Mouse (Mus musculus) kidney, postnatal 0 days (tissue): Measurements from ENCODE around the gene Klhdc3. TPM values are rescaled to one million over a fixed set of nuclear protein-coding genes. Genes with fewer than 3 reads are reported as not detected.

ENCODE experiments used
- ATAC-seq: fragments of 200-750 bp; cut with Nextera tagmentation; replicated peaks from 2 replicates; pipeline ENCODE4 v1.8.0; 2017; ENCODE audit warnings: low read depth, moderate number of reproducible peaks, moderate TSS enrichment, moderate library complexity; ENCODE audit not compliant: low FRiP score
- DNase-seq: peaks from one replicate; pipeline ENCODE4 v3.0.0-alpha.2; 2016; ENCODE audit warnings: low spot score
- H3K27ac ChIP-seq: fragments of 300-500 bp; sonication (generic); 2 replicates; pipeline ENCODE4 v1.5.1; 2014; ENCODE audit warnings: mild to moderate bottlenecking
- H3K27me3 ChIP-seq: fragments of 300-500 bp; sonication (generic); 2 replicates; pipeline ENCODE4 v1.6.1; 2014; ENCODE audit warnings: low read length, mixed read lengths; ENCODE audit not compliant: insufficient read depth
- H3K36me3 ChIP-seq: fragments of 300-500 bp; sonication (generic); 2 replicates; pipeline ENCODE4 v1.6.1; 2014; ENCODE audit warnings: low read length, mixed read lengths; ENCODE audit not compliant: insufficient read depth
- H3K4me1 ChIP-seq: fragments of 300-500 bp; sonication (generic); replicated peaks from 2 replicates; pipeline ENCODE4 v1.6.1; 2014; ENCODE audit warnings: antibody characterized with exemption, low read length, mixed read lengths; ENCODE audit not compliant: insufficient read depth
- H3K4me2 ChIP-seq: fragments of 300-500 bp; sonication (generic); 2 replicates; pipeline ENCODE4 v1.6.1; 2014; ENCODE audit warnings: mild to moderate bottlenecking, low read length, moderate library complexity, mixed read lengths
- H3K4me3 ChIP-seq: fragments of 300-500 bp; sonication (generic); replicated peaks from 2 replicates; pipeline ENCODE4 v1.5.1; 2014; ENCODE audit warnings: low read depth, low read length
- H3K9ac ChIP-seq: fragments of 300-500 bp; sonication (generic); 2 replicates; pipeline ENCODE4 v1.6.1; 2014; ENCODE audit warnings: low read depth, low read length
- H3K9me3 ChIP-seq: fragments of 300-500 bp; sonication (generic); replicated peaks from 2 replicates; pipeline ENCODE4 v1.6.1; 2016; ENCODE audit warnings: low read length, inconsistent platforms, mixed read lengths
- CTCF ChIP-seq: IDR thresholded peaks from 2 replicates; pipeline ENCODE4 v1.5.1; 2016; ENCODE audit warnings: antibody characterized with exemption, low read depth, mild to moderate bottlenecking, moderate library complexity
- WGBS: fragments of 180-500 bp; shearing (Covaris S2); extraction: QIAGEN DNeasy Blood & Tissue Kit; methylation state at CpG from one replicate; pipeline ENCODE4 v1.1.7; 2014; 5-methylcytosine and 5-hydroxymethylcytosine counted together
- polyA plus RNA-seq: library from polyadenylated mRNA; unstranded; fragments of >200 nt; fragmentation: Nextera tagmentation; extraction: Ambion mirVana; gene quantifications from 2 replicates; pipeline ENCODE4 v1.2.1, GENCODE M21; 2015

Gene Klhdc3
- polyA plus RNA-seq, 1 experiment from 2014 or later = 104 TPM

GRCm38 (mm10) chr17:46702506-46702905, 21.8 kb upstream of the Klhdc3 start:
- H3K4me3 ChIP-seq = no peak overlapping the region
- 0 out of 2 replicates have a peak overlapping the region, but pooled peaks have one; percentile 35 for H3K9ac ChIP-seq
- TF ChIP-seq CTCF = no peak
- H3K27ac ChIP-seq = no peak overlapping the region
- peaks cover 1% of the 10 kb centered on the region; the same call in 1 of the 2 replicates for H3K36me3 ChIP-seq
- H3K4me1 ChIP-seq = peaks cover 12% of the 10 kb centered on the region; the same call in 1 of the 2 replicates
- H3K4me2 ChIP-seq = no peak overlapping the region
- 82% methylated on average over 5 of the region's 5 CpGs for WGBS
- DNase-seq = no peak
- no peaks in the 10 kb centered on the region for H3K27me3 ChIP-seq
- H3K9me3 ChIP-seq = no peaks in the 10 kb centered on the region
- ATAC-seq = no peak

- TF ChIP-seq CTCF = no peak
- Histone ChIP-seq H3K27me3 (no peaks in the 10 kb centered on the region), H3K36me3 (peaks cover 2% of the 10 kb centered on the region; the same call in 1 of the 2 replicates), H3K4me1 (peaks cover 12% of the 10 kb centered on the region; the same call in 1 of the 2 replicates), H3K9ac (no peak overlapping the region), H3K9me3 (no peaks in the 10 kb centered on the region), H3K27ac (no peak overlapping the region), H3K4me3 (no peak overlapping the region), H3K4me2 (no peak overlapping the region)
- ATAC-seq = no peak
- no peak for DNase-seq
- WGBS = 78% methylated on average over 12 of the region's 12 CpGs
These were observed 21.4 kb upstream of the Klhdc3 start for GRCm38 (mm10) chr17:46702100-46702499.

DNA sequence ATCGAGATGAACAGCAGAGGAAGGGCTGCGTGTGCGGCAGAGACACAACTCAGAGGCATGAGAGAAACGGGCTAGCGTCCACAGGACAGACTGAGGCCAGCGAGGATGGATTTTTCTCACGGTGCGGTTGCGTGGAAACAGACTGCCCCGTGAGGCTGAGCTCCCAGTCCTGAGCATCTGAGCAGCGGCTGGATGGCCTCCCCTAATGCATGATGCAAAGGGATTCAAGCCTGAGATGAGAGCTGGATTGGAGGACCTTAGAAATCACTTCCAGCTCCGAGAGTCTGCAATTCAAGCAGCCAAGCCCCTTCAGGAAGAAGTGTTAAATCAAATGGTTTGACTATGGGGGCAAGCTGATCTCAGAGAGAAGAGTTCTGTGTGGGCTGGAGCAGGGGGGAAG, 20.8 kb upstream of the Klhdc3 start:
- Histone ChIP-seq H3K27ac (no peak overlapping the region), H3K4me3 (no peak overlapping the region), H3K9me3 (no peaks in the 10 kb centered on the region), H3K4me2 (peak overlapping the region; percentile 0; the same call in 1 of the 2 replicates), H3K27me3 (no peaks in the 10 kb centered on the region), H3K4me1 (peaks cover 12% of the 10 kb centered on the region; the same call in 1 of the 2 replicates), H3K9ac (no peak overlapping the region), H3K36me3 (peaks cover 2% of the 10 kb centered on the region; the same call in 1 of the 2 replicates)
- DNase-seq = no peak
- ATAC-seq = no peak
- no peak for TF ChIP-seq CTCF
- 69% methylated on average over 12 of the region's 12 CpGs for WGBS

DNA sequence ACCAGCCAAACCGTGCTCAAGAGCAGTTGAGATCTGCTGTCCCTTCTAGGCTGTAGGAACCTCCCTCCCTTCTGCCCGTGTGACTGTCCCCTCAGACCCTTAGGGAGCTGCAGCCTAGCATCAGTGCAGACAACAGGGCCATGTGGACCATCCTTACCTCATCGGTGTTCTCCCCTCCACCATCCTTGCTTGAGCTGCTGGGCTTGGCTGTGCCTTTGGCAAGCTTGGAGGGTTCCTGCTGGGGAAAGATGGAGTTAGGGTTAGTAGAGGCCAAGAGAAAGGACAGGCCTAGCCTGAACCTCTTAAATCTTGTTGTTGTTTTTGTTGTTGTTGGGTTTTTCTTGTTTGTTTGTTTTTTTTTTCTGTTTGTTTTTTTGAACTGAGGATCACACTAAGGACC, 19.2 kb upstream of the Klhdc3 start:
- no peak overlapping the region for H3K9ac ChIP-seq
- no peak for TF ChIP-seq CTCF
- WGBS = 81% methylated on average over 3 of the region's 3 CpGs
- H3K4me3 ChIP-seq = no peak overlapping the region
- no peaks in the 10 kb centered on the region for H3K27me3 ChIP-seq
- DNase-seq = no peak
- no peaks in the 10 kb centered on the region for H3K9me3 ChIP-seq
- peaks cover 12% of the 10 kb centered on the region; the same call in 1 of the 2 replicates for H3K4me1 ChIP-seq
- H3K27ac ChIP-seq = no peak overlapping the region
- H3K36me3 ChIP-seq = peaks cover 2% of the 10 kb centered on the region; the same call in 1 of the 2 replicates
- ATAC-seq = no peak
- H3K4me2 ChIP-seq = no peak overlapping the region

DNA sequence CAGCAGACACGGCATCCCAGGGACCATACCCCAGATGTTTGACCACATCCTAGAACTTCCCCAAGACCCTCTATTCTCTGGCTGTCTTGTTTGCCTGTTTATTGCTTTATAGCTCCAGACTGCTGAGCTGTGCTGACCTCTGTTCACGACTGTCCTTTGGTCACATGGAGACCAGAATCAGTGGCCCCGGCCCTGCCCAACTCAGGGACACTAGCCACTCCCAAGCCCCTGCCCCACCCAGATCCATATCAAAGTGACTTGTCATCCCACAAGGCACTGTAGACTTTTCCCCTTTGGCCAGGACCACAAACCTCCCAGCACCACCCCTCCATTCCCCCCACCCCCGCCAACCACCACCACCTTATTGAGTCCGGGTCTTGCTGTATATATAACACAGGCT, 18.5 kb upstream of the Klhdc3 start:
- Histone ChIP-seq H3K9ac (no peak overlapping the region), H3K27ac (no peak overlapping the region), H3K36me3 (peaks cover 2% of the 10 kb centered on the region; the same call in 1 of the 2 replicates), H3K4me1 (peaks cover 12% of the 10 kb centered on the region; the same call in 1 of the 2 replicates), H3K9me3 (no peaks in the 10 kb centered on the region), H3K4me3 (no peak overlapping the region), H3K27me3 (no peaks in the 10 kb centered on the region), H3K4me2 (no peak overlapping the region)
- no peak for TF ChIP-seq CTCF
- ATAC-seq (no peak), DNase-seq (no peak)
- 56% methylated on average over 5 of the region's 5 CpGs for WGBS

GRCm38 (mm10) chr17:46698515-46698914, 17.8 kb upstream of the Klhdc3 start:
- H3K9me3 ChIP-seq = no peaks in the 10 kb centered on the region
- no peak for ATAC-seq
- no peak overlapping the region for H3K4me3 ChIP-seq
- H3K27ac ChIP-seq = no peak overlapping the region
- TF ChIP-seq CTCF = no peak
- WGBS = 80% methylated on average over 6 of the region's 6 CpGs
- no peaks in the 10 kb centered on the region for H3K27me3 ChIP-seq
- H3K4me1 ChIP-seq = peaks cover 10% of the 10 kb centered on the region; the same call in 1 of the 2 replicates
- DNase-seq = no peak
- H3K36me3 ChIP-seq = peaks cover 2% of the 10 kb centered on the region; the same call in 1 of the 2 replicates
- no peak overlapping the region for H3K4me2 ChIP-seq
- H3K9ac ChIP-seq = no peak overlapping the region
